Mouse (Mus musculus) hindbrain, postnatal 0 days (tissue): Measurements from ENCODE around the gene Cog3. TPM values are rescaled to one million over a fixed set of nuclear protein-coding genes. Genes with fewer than 3 reads are reported as not detected.

Experiments
- ATAC-seq: fragments of 200-750 bp; cut with Nextera tagmentation; 2 replicates; pipeline ENCODE4 v1.8.0; 2017; ENCODE audit warnings: mild to moderate bottlenecking, moderate TSS enrichment, moderate library complexity
- DNase-seq: peaks from one replicate; pipeline ENCODE4 v3.0.0-alpha.2; 2015; ENCODE audit warnings: low spot score
- H3K27ac ChIP-seq: fragments of 300-500 bp; sonication (generic); 2 replicates; pipeline ENCODE4 v1.5.1; 2014; ENCODE audit warnings: mild to moderate bottlenecking
- H3K27me3 ChIP-seq: fragments of 300-500 bp; sonication (generic); 2 replicates; pipeline ENCODE4 v1.6.1; 2014; ENCODE audit warnings: low read length, mixed read lengths; ENCODE audit not compliant: insufficient read depth
- H3K36me3 ChIP-seq: fragments of 300-500 bp; sonication (generic); 2 replicates; pipeline ENCODE4 v1.6.1; 2014; ENCODE audit warnings: low read length, mixed read lengths; ENCODE audit not compliant: insufficient read depth
- H3K4me1 ChIP-seq: fragments of 300-500 bp; sonication (generic); 2 replicates; pipeline ENCODE4 v1.6.1; 2014; ENCODE audit warnings: antibody characterized with exemption, low read length, mixed read lengths; ENCODE audit not compliant: insufficient read depth
- H3K4me2 ChIP-seq: fragments of 300-500 bp; sonication (generic); 2 replicates; pipeline ENCODE4 v1.6.1; 2014; ENCODE audit warnings: low read depth, mild to moderate bottlenecking, low read length, moderate library complexity, mixed read lengths
- H3K4me3 ChIP-seq: fragments of 300-500 bp; sonication (generic); 2 replicates; pipeline ENCODE4 v1.5.1; 2014; ENCODE audit warnings: low read length
- H3K9ac ChIP-seq: fragments of 300-500 bp; sonication (generic); replicated peaks from 2 replicates; pipeline ENCODE4 v1.6.1; 2014; ENCODE audit warnings: mild to moderate bottlenecking, low read length, moderate library complexity, mixed read lengths
- H3K9me3 ChIP-seq: fragments of 300-500 bp; sonication (generic); 2 replicates; pipeline ENCODE4 v1.6.1; 2016; ENCODE audit warnings: low read length, mixed read lengths
- CTCF ChIP-seq: IDR thresholded peaks from 2 replicates; pipeline ENCODE4 v1.5.1; 2016; ENCODE audit warnings: antibody characterized with exemption, control low read depth, low read depth
- WGBS: fragments of 180-500 bp; shearing (Covaris S2); extraction: QIAGEN DNeasy Blood & Tissue Kit; methylation state at CpG from one replicate; pipeline ENCODE4 v1.1.7; 2014; 5-methylcytosine and 5-hydroxymethylcytosine counted together
- polyA plus RNA-seq: library from polyadenylated mRNA; unstranded; fragments of >200 nt; fragmentation: Nextera tagmentation; extraction: Ambion mirVana; gene quantifications from 2 replicates; pipeline ENCODE4 v1.2.1, GENCODE M21; 2015
- total RNA-seq: library from RNA; depleted of rRNA; stranded (reverse); fragments of >200 nt; gene quantifications from 2 replicates; pipeline ENCODE4 v1.2.3, GENCODE M21; 2014

Gene Cog3
- total and polyA plus RNA-seq, 2 experiments from 2014 or later: 12.0 to 21.2 TPM

GRCm38 (mm10) chr14:75747960-75748359 lies 6.4 kb downstream of the Cog3 start:
- Histone ChIP-seq H3K9ac (no peak overlapping the region), H3K9me3 (no peaks in the 10 kb centered on the region), H3K4me2 (no peak overlapping the region), H3K36me3 (peaks cover 7% of the 10 kb centered on the region; the same call in 1 of the 2 replicates), H3K27me3 (no peaks in the 10 kb centered on the region), H3K4me1 (0 out of 2 replicates have a peak, but pooled peaks cover 4% of the 10 kb centered on the region), H3K4me3 (no peak overlapping the region), H3K27ac (no peak overlapping the region)
- DNase-seq: no peak
- WGBS: 99% methylated on average over 2 of the region's 2 CpGs
- no peak for ATAC-seq
- no peak for TF ChIP-seq CTCF

- no peaks in the 10 kb centered on the region for H3K27me3 ChIP-seq
- no peak for TF ChIP-seq CTCF
- no peak overlapping the region for H3K4me3 ChIP-seq
- H3K36me3 ChIP-seq: peaks cover 32% of the 10 kb centered on the region; the same call in 1 of the 2 replicates
- no peak overlapping the region for H3K4me2 ChIP-seq
- DNase-seq: no peak
- H3K9me3 ChIP-seq: no peaks in the 10 kb centered on the region
- H3K27ac ChIP-seq: no peak overlapping the region
- H3K4me1 ChIP-seq: no peaks in the 10 kb centered on the region
- no peak for ATAC-seq
- 95% methylated on average over 3 of the region's 3 CpGs for WGBS
- H3K9ac ChIP-seq: no peak overlapping the region
Measured at GRCm38 (mm10) chr14:75741904-75742303, 12.4 kb downstream of the Cog3 start.

DNA sequence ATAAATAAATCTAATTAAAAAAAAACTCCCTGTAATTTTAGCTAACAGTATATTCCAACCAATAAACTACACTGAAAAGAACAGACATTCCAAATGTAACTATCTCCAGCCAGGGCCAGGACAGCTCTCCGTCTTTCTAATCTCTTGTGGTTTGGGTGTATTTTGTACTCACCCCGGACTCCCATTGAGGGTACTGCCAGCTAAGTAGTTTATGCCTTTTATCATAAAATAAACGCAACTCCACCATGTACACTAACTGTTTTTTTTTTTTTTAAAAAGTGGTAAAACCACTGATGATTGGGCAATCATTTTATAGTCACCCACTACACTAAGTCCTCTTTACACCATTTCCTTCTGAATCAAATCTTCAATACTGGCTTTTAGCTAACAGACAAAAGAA lies 18.7 kb downstream of the Cog3 start:
- Histone ChIP-seq H3K9ac (no peak overlapping the region), H3K4me3 (no peak overlapping the region), H3K4me1 (no peaks in the 10 kb centered on the region), H3K27me3 (no peaks in the 10 kb centered on the region), H3K27ac (no peak overlapping the region), H3K9me3 (no peaks in the 10 kb centered on the region), H3K36me3 (peaks cover 40% of the 10 kb centered on the region), H3K4me2 (no peak overlapping the region)
- ATAC-seq (no peak), DNase-seq (no peak)
- no peak for TF ChIP-seq CTCF
- WGBS: 97% methylated on average over 3 of the region's 3 CpGs

GRCm38 (mm10) chr14:75732631-75733030 lies 21.7 kb downstream of the Cog3 start:
- no peak for ATAC-seq
- Histone ChIP-seq H3K27me3 (no peaks in the 10 kb centered on the region), H3K4me1 (no peaks in the 10 kb centered on the region), H3K36me3 (peaks cover 54% of the 10 kb centered on the region), H3K4me3 (no peak overlapping the region), H3K9ac (no peak overlapping the region), H3K9me3 (no peaks in the 10 kb centered on the region), H3K27ac (no peak overlapping the region), H3K4me2 (no peak overlapping the region)
- WGBS: 86% methylated on average over 7 of the region's 7 CpGs
- TF ChIP-seq CTCF: no peak
- DNase-seq: no peak

GRCm38 (mm10) chr14:75731361-75731760 lies 23.0 kb downstream of the Cog3 start:
- Histone ChIP-seq H3K9me3 (no peaks in the 10 kb centered on the region), H3K36me3 (peaks cover 52% of the 10 kb centered on the region), H3K27ac (no peak overlapping the region), H3K9ac (no peak overlapping the region), H3K4me1 (no peaks in the 10 kb centered on the region), H3K4me3 (no peak overlapping the region), H3K4me2 (no peak overlapping the region), H3K27me3 (no peaks in the 10 kb centered on the region)
- WGBS: 87% methylated on average over 2 of the region's 2 CpGs
- ATAC-seq (no peak), DNase-seq (no peak)
- TF ChIP-seq CTCF: no peak

- DNase-seq (no peak), ATAC-seq (no peak)
- Histone ChIP-seq H3K9ac (no peak overlapping the region), H3K4me2 (no peak overlapping the region), H3K9me3 (no peaks in the 10 kb centered on the region), H3K4me1 (no peaks in the 10 kb centered on the region), H3K4me3 (no peak overlapping the region), H3K36me3 (peaks cover 61% of the 10 kb centered on the region), H3K27ac (no peak overlapping the region), H3K27me3 (no peaks in the 10 kb centered on the region)
- WGBS: 89% methylated on average over 5 of the region's 5 CpGs
- no peak for TF ChIP-seq CTCF
Measured at GRCm38 (mm10) chr14:75728111-75728510, 26.2 kb downstream of the Cog3 start.

GRCm38 (mm10) chr14:75727046-75727445 lies 27.3 kb downstream of the Cog3 start:
- Histone ChIP-seq H3K27me3 (no peaks in the 10 kb centered on the region), H3K36me3 (peaks cover 57% of the 10 kb centered on the region), H3K27ac (no peak overlapping the region), H3K4me1 (no peaks in the 10 kb centered on the region), H3K9ac (no peak overlapping the region), H3K4me3 (no peak overlapping the region), H3K4me2 (no peak overlapping the region), H3K9me3 (no peaks in the 10 kb centered on the region)
- peak; percentile 13 for DNase-seq
- ATAC-seq: no peak
- whole genome bisulfite sequencing: 67% methylated on average over 4 of the region's 4 CpGs
- peak; percentile 47 for TF ChIP-seq CTCF
